Mouse (Mus musculus): ENCODE data around the gene Abhd8.

The Abhd8 gene

DNA sequence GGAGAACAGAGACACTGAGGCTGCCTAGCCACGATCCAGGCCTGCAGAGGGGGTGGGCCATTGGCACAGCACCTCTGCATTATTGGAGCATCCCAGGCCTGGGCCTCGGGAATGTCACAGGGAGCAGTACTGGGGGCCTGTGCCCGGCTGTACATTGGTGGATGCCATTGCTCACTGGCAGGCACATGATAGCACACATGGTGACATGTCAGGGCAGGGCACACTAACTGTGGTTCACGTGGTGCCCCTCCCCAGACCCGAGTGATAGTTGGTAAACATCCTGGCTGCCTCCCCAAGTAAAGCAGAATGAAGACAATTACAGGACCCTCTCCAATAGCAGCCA is 7.4 kb upstream of the Abhd8 start:
- ChIA-PET POLR2A (interaction anchor here in 1 of 4 experiments (0.6 to 1.9 kb wide), 2 partner anchors 9 to 33 kb away, joined by 4 to 6 read pairs; no protein-coding TSS in a partner anchor), CTCF (no interaction called here)

- ChIA-PET CTCF (interaction anchor here in 1 of 4 experiments (0.9 kb wide), 1 partner anchor 49 kb away, joined by 3 read pairs; no protein-coding TSS in a partner anchor), POLR2A (interaction anchor here in 2 of 4 experiments (0.6 to 2.8 kb wide), 5 partner anchors 9 to 573 kb away, joined by 3 to 18 read pairs (median 4); partner anchors contain the start of gene Rpl18a (in 1 of the 2))
Measured at GRCm38 (mm10) chr8:71470146-71470912, 6.9 kb upstream of the Abhd8 start.

DNA sequence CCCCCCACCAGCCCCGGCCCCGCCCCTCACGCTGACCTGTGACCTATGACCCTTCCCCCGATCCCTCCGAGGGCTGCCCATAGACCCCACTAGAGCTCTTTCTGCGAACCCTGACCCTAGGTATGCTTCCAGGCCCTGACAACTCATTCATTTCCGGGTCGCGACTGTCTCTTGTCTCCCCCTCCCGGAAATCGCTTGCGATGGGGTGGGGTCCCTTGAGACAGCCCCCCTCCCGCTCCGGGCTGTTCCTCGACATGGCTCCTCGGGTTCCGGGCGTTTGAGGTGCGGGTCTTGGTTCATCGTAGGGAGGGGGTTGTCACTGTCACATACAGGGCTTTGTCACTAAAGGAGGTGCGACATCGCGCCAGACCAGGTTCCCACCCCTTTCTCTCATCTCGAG is 6.0 kb upstream of the Abhd8 start:
- ChIA-PET POLR2A (interaction anchor here in 3 of 4 experiments (0.6 to 2.8 kb wide), 22 partner anchors 8 to 572 kb away, joined by 3 to 18 read pairs (median 3); partner anchors contain the start of genes Gtpbp3 (in 1 of the 3), Mvb12a (in 1 of the 3), Rpl18a (in 1 of the 3) and Slc27a1 (in 1 of the 3)), CTCF (interaction anchor here (0.5 to 2.0 kb wide), 9 partner anchors 8 to 519 kb away, joined by 3 to 7 read pairs (median 5); no protein-coding TSS in a partner anchor)

- POLR2A ChIA-PET = interaction anchor here in 3 of 4 experiments (0.6 to 2.8 kb wide), 22 partner anchors 9 to 571 kb away, joined by 3 to 18 read pairs (median 3); partner anchors contain the start of genes Ankle1 (in 1 of the 3), Gtpbp3 (in 1 of the 3), Mvb12a (in 1 of the 3) and Rpl18a (in 1 of the 3)
- CTCF ChIA-PET = interaction anchor here in 3 of 4 experiments (0.5 to 2.0 kb wide), 10 partner anchors 8 to 519 kb away, joined by 3 to 7 read pairs (median 4); partner anchors contain the start of gene Slc27a1 (in 1 of the 3)
Measured at GRCm38 (mm10) chr8:71468916-71469315, 5.5 kb upstream of the Abhd8 start, which contains the start of gene Dda1. TSS of gene Dda1 (plus strand) at chr8:71469199.

DNA sequence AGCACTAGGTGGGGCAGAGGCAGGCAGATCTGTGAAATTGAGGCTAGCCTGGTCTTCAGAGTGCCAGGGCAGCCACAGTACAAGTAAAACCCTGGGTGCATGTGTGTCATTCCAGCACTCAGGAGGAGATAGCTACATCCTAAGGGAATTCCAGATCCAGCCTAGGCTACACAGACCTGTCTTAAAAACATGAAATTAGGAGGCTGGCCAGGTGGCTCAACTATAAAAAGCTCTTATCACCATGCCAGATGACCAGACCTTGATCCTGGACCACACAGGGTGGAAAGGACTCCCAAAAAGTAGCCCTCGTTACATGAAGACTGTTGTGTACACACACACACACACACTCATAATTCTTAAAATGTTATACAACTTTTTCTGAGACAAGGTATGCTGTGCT is 4.5 kb upstream of the Abhd8 start:
- ChIA-PET CTCF (interaction anchor here (0.7 to 2.0 kb wide), 8 partner anchors 9 to 504 kb away, joined by 3 to 5 read pairs (median 4); partner anchors contain the start of gene Slc27a1 (in 1 of the 4)), POLR2A (interaction anchor here in 3 of 4 experiments (0.6 to 2.8 kb wide), 9 partner anchors 11 to 220 kb away, joined by 3 to 18 read pairs (median 4); partner anchors contain the start of genes Ankle1 (in 1 of the 3) and Insl3 (in 1 of the 3))

GRCm38 (mm10) chr8:71467201-71467600 is 3.7 kb upstream of the Abhd8 start:
- CTCF ChIA-PET = interaction anchor here in 3 of 4 experiments (0.5 to 1.3 kb wide), 3 partner anchors 11 to 505 kb away, joined by 3 to 5 read pairs (median 4); no protein-coding TSS in a partner anchor

GRCm38 (mm10) chr8:71466198-71466597 is 2.7 kb upstream of the Abhd8 start:
- CTCF ChIA-PET = no interaction called here
- POLR2A ChIA-PET = interaction anchor here in 1 of 4 experiments (2.4 kb wide), 1 partner anchor 23 kb away, joined by 13 read pairs; the partner anchor contains the start of gene Gtpbp3

More at GRCm38 (mm10) chr8:71467201-71467600, 3.7 kb upstream of the Abhd8 start:
- POLR2A ChIA-PET = interaction anchor here in 1 of 4 experiments (0.9 to 1.3 kb wide), 2 partner anchors 10 to 43 kb away, joined by 3 to 4 read pairs; no protein-coding TSS in a partner anchor

- POLR2A ChIA-PET = interaction anchor here in 3 of 4 experiments (1.1 to 3.2 kb wide), 11 partner anchors 12 to 104 kb away, joined by 3 to 18 read pairs (median 6); partner anchors contain the start of genes Gtpbp3 (in 2 of the 3) and Ano8 (in 1 of the 3)
- CTCF ChIA-PET = interaction anchor here in 2 of 4 experiments (0.6 to 1.5 kb wide), 2 partner anchors 24 to 55 kb away, joined by 3 to 4 read pairs; no protein-coding TSS in a partner anchor
Measured at GRCm38 (mm10) chr8:71465733-71466132, 2.3 kb upstream of the Abhd8 start.

DNA sequence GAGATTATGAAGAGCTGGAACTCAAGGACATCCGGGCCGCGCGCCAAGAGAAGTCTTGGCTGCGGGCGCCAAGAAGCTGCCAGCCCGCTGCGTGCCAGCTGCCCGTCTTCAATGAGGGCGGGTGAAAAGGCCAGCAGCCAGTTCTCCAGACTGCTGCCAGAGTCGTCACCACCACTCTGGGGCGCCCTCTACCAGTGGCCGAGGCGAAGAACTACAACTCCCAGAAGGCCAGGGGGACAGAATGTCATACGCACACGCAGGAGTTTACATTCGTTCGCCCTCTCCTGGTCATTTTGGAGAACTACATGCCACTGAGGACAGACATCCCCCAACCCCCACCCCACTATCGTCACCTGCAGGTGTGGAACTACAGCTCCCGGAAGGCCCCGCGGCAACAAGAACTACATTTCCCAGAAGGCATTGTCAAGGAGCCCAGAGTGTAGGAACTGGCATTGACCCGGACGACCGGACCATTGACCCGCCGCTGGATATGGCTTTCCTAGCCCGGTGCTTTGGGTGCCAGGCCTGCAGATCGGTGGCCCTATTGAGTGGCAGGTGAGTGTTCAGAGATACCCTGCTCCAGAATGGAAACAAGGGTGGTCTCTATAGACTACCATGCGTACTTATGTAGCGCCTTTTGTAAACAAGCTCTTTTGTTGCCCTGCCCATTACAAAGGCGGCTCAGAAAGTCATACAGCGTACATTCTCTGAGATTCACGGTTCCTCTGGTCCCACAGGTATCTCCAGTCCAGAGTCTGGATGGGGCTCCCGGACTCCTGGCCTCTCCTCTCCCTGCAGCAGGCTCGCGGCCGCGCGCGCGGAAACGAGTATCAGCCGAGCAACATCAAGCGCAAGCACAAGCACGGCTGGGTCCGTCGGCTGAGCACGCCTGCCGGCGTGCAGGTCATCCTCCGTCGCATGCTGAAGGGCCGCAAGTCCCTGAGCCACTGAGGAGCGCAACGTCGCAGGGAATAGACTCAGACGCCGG is 1.4 kb upstream of the Abhd8 start, which contains the start of gene Mrpl34:
Mrpl34 (plus strand) TSS at position 447 of the 988 bp plus-strand sequence.
- ChIA-PET POLR2A (interaction anchor here (0.5 to 3.2 kb wide), 51 partner anchors 9 to 672 kb away, joined by 3 to 18 read pairs (median 4); partner anchors contain the start of genes Arrdc2 (in 2 of the 4), Gtpbp3 (in 2 of the 4), Rpl18a (in 2 of the 4) and Ankle1 (in 1 of the 4)), CTCF (interaction anchor here (0.6 to 2.8 kb wide), 47 partner anchors 10 to 821 kb away, joined by 3 to 16 read pairs (median 4); partner anchors contain the start of genes Arrdc2 (in 1 of the 4), Ccdc194 (in 1 of the 4), Gtpbp3 (in 1 of the 4) and Ocel1 (in 1 of the 4))

GRCm38 (mm10) chr8:71462786-71463185 is 669 bp downstream of the Abhd8 start:
- ChIA-PET POLR2A (interaction anchor here in 3 of 4 experiments (0.6 to 3.2 kb wide), 13 partner anchors 21 to 623 kb away, joined by 3 to 14 read pairs (median 3); partner anchors contain the start of genes Ano8 (in 1 of the 3), Arrdc2 (in 1 of the 3), Ccdc194 (in 1 of the 3) and Gtpbp3 (in 1 of the 3)), CTCF (interaction anchor here in 2 of 4 experiments (0.6 to 2.8 kb wide), 3 partner anchors 15 to 67 kb away, joined by 4 to 16 read pairs (median 7); no protein-coding TSS in a partner anchor)

DNA sequence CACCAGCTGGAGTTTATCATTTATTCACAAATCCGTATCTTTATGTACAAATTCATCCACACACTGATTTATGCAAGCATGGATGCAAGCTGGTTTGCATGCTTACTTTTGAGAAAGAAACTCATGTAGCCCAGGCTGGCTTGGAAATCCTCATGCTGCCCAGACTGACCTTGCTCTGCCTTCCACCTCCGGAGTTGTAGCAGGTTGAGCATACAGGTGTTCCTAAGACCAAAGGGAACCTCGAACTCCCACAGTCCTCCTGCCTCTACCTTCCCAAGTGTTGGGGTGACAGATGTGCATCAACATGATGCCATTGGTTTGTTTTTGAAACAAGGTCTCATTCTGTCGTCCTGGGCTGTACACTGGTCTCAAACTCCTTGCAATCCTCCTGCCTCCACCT is 1.3 kb downstream of the Abhd8 start:
- CTCF ChIA-PET = no interaction called here
- POLR2A ChIA-PET = interaction anchor here in 2 of 4 experiments (0.6 to 1.5 kb wide), 7 partner anchors 22 to 565 kb away, joined by 3 to 4 read pairs (median 3); partner anchors contain the start of gene Ankle1 (in 1 of the 2)

DNA sequence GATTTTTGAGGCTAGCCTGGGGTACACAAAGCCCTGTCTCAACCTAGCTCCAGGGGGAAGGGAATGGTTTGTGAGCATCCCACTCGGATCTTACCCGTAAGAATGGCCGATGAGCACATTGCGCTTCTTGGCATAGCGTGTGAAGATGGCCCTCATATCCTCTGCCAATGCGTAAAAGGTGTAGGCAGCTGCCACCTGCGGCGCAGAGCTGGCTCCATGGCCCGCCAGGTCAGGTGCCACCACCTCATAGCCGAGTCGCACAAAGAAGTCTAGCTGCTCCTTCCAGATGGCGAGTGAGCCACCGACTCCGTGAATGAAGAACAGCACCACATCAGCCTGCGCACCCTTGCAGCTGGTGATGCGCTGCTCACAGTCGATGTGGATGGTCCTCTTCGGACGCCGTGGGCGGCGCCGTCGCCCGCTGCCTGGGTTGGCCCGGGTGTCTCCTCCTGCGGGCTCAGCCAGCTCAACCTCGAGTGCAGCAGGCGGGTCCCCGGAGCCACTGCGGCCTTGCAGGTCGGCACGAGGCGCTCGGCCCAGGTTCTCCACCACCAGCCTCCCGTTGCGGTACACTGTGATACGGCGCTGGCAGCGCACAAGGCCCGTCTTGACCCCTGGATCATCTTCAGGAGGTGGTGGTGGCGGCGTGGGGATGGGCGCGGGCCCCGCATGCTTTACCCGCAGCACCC is 2.2 kb downstream of the Abhd8 start:
- POLR2A ChIA-PET = interaction anchor here in 3 of 4 experiments (0.6 to 1.8 kb wide), 21 partner anchors 9 to 1198 kb away, joined by 3 to 5 read pairs (median 3); partner anchors contain the start of genes Ankle1 (in 2 of the 3), Mpv17l2 (in 1 of the 3) and Tmem221 (in 1 of the 3)
- CTCF ChIA-PET = interaction anchor here (0.5 to 2.2 kb wide), 12 partner anchors 12 to 598 kb away, joined by 3 to 8 read pairs (median 3); partner anchors contain the start of gene Kcnn1 (in 1 of the 4)

- ChIA-PET CTCF (interaction anchor here (0.5 to 2.2 kb wide), 10 partner anchors 13 to 461 kb away, joined by 3 to 8 read pairs (median 3); no protein-coding TSS in a partner anchor), POLR2A (interaction anchor here (0.6 to 1.8 kb wide), 21 partner anchors 9 to 1199 kb away, joined by 3 to 7 read pairs (median 4); partner anchors contain the start of genes Ankle1 (in 1 of the 4), Mpv17l2 (in 1 of the 4) and Tmem221 (in 1 of the 4))
Measured at GRCm38 (mm10) chr8:71460716-71461115, 2.7 kb downstream of the Abhd8 start.

GRCm38 (mm10) chr8:71457659-71458270 is 5.7 kb downstream of the Abhd8 start:
- CTCF ChIA-PET = interaction anchor here (0.5 to 2.9 kb wide), 7 partner anchors 16 to 88 kb away, joined by 3 to 11 read pairs (median 3); no protein-coding TSS in a partner anchor
- POLR2A ChIA-PET = interaction anchor here in 3 of 4 experiments (0.6 to 1.5 kb wide), 9 partner anchors 10 to 172 kb away, joined by 3 to 7 read pairs (median 3); partner anchors contain the start of gene Tmem221 (in 1 of the 3)

DNA sequence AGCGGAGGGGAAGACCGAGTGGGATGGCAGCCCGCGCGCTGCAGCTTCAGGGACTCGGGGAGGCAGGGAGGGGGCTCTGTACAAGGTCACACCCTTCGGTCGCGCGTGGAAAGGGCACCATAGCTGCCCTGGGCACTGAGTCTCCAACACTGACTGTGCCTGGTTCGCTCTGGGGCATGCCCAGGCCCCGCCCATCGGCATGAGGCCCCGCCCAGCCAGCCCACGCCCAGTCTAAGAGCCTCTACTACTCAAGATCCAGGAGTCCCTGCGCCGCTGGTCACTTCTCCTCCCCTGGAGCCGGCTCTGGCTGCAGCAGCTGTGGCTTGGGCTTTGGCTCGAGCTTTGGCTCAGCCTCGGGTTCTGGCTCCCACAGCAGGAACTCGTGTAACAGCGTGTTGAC is 6.5 kb downstream of the Abhd8 start:
- POLR2A ChIA-PET = interaction anchor here in 3 of 4 experiments (0.5 to 1.5 kb wide), 5 partner anchors 11 to 80 kb away, joined by 3 to 7 read pairs (median 3); partner anchors contain the start of gene Dda1 (in 1 of the 3)
- CTCF ChIA-PET = interaction anchor here in 2 of 4 experiments (1.0 to 2.9 kb wide), 4 partner anchors 15 to 85 kb away, joined by 3 to 11 read pairs (median 4); no protein-coding TSS in a partner anchor
